Mouse (Mus musculus): ENCODE results near the gene Zfp418. TPM values are rescaled to one million over a fixed set of nuclear protein-coding genes. Genes with fewer than 3 reads are reported as not detected.
A peak's percentile ranks its signal among the peaks of the same experiment; 100 is the strongest.
"Not testable (repeated sequence)": the region's sequence is repeated elsewhere in the genome, so short reads cannot be mapped to it uniquely, and the experiment has no call there.

Gene Zfp418
- total RNA-seq (2017): 0.48 to 3.2 TPM (median 2.3 TPM) in 3 replicates

DNA sequence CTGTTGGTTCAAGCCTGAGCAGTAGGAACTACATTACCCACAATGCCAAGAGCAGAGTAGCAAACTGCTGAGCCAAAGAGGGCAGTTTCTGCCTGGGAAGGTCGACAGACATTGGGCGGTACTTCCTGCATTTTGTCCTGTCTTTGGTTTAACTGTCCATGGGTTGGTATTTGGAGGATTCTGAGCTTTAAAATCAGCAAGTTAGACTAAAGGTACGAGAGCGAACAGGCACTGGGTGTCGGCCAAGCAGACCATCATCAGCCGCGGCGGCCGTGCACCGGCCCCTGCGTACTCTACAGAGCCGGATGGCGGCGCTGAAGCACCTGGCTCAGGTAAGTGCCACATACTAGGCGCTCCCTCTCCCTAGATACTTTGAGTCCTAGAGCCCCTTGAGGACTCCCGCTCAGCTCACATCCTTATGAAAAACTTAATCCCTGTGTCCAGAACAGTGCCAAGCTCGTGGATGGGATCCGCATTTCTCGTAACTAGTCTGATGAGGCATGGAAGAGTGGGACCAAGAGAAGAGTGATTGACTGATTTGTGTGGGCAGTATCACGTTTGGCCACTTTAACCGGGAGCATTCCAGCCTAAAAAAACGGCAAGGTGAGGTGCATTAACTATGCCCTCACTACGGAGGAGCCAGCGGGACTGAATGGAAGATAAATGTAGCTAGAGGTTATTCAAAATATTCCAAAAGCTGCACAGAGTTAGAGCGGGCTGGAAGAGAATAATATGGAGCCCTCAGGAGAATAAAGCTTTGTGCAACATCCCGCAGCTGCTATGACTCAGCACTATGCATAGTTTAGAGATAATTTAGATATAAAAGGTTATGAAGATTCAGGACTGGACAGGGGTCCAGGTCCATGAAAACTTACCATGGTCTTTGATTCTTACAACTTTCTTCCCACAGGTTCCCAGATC lies at the start of gene Zfp418:
TSS of gene Zfp418 (plus strand) at position 104 of the 921 bp plus-strand sequence.
- peak; percentile 94 for ATAC-seq (replicated peaks; ENCODE audit: insufficient number of reproducible peaks, low FRiP score, low TSS enrichment, poor library complexity, severe bottlenecking)

DNA sequence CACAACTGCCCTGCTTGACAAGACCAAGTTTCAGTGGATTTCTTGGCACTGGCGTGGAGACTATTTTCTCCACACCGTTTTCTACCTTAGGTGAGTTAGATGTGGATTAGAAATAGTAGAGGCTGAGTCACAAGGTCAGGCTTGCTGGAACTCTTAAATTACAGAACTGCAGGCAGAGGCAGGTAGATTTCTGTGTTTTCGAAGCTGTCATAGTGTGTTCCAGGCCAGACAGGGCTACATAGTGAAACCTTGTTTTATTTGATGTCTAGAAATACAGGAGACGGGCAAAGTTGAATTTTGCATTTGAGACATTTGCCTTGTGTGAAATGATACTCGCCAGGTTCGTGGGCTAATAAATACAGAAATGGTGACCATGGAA lies 49.5 kb upstream of the Zfp418 start:
- no peak for ATAC-seq (replicated peaks; ENCODE audit: insufficient number of reproducible peaks, low FRiP score, low TSS enrichment, poor library complexity, severe bottlenecking)

DNA sequence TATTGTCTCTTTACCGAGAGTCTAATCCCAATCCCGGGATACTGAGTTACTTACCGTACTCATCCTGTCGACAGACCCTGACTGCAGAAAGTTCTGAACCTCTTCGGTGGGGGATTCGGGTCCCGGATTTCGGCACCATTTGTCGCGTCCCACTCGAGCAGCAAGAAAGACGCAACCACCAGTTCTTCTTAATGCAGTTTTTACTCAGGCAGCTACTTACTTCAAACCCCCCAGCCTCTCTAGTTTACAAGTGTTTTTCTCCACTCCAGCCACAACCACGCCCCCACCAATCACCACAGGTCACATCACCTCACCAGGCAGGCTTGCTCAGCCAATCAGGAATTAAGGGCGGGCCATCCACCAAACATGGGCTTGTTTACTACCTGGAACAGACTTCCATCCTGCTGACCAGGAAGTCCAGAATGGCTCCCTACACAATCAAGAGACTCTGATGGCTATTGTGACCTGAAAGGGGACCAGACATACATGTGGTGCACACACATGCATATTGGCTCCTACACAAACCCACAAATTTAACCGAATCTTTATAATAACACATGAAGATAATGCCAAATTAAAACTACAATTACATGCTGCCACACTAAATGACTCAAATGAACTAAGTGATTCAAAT lies 40.5 kb upstream of the Zfp418 start:
- not testable (repeated sequence) for ATAC-seq (replicated peaks; ENCODE audit: insufficient number of reproducible peaks, low FRiP score, low TSS enrichment, poor library complexity, severe bottlenecking)

DNA sequence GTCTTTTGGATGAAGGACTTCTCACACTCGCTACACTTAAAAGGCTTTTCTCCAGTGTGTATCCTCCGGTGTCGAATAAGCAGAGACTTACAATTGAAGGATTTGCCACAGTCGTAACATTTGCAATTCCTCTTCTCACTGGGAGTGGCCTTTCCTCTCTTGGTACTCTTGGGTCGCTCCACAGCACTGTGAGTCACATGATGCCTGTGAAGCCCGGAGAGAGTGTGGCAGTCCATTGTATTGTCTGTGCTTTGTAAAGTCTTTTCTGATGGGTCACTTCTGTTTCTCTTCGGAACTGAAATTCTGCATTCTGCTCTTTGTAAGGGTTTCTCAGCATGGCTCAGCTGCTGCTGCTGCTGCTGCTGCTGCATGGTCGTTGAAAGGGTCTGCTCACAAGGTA lies 38.4 kb upstream of the Zfp418 start:
- no peak for ATAC-seq (replicated peaks; ENCODE audit: insufficient number of reproducible peaks, low FRiP score, low TSS enrichment, poor library complexity, severe bottlenecking)

DNA sequence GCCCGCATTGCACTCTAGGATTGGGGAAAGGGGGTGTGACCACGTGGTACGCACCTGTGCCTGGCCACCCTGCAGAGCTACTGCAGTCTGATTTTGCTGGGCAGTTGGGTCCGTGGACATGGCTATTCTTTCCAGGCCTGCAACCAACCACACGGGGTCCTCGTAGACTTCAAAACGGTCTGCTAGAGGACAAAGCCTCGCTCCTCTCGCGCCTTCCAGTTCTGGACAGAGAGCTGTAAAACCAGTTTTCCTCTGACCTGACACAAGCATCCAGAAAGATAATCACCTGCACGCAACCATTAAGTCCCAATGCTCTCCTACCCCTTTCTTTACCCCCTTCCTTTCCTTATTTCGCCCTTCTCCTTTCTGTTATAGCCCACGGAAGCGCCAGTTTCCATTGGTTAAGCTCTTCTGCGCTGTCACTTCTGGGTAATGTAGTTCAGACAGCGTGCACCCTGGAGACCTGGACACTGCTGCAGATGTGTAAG lies 34.7 kb upstream of the Zfp418 start, which contains the start of gene Zfp773:
TSS of gene Zfp773 (minus strand) at position 377 of the 488 bp plus-strand sequence.
- ATAC-seq (replicated peaks; ENCODE audit: insufficient number of reproducible peaks, low FRiP score, low TSS enrichment, poor library complexity, severe bottlenecking): peak; percentile 92

DNA sequence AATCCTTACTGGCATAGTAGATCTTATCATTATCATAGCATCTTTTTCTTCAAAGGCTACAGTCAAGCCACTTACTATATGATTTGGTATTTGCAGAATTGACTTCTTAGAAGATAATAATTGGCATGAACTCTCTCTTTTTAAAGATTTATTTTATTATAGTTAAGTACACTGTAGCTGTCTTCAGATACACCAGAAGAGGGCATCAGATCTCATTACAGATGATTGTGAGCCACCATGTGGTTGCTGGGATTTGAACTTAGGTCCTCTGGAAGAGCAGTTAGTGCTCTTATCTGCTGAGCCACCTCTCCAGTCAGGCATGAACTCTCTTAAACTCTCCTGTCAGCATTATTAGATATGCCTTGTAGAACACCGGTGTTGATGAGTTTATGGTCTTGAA lies 26.9 kb upstream of the Zfp418 start:
- ATAC-seq (replicated peaks; ENCODE audit: insufficient number of reproducible peaks, low FRiP score, low TSS enrichment, poor library complexity, severe bottlenecking): no peak

DNA sequence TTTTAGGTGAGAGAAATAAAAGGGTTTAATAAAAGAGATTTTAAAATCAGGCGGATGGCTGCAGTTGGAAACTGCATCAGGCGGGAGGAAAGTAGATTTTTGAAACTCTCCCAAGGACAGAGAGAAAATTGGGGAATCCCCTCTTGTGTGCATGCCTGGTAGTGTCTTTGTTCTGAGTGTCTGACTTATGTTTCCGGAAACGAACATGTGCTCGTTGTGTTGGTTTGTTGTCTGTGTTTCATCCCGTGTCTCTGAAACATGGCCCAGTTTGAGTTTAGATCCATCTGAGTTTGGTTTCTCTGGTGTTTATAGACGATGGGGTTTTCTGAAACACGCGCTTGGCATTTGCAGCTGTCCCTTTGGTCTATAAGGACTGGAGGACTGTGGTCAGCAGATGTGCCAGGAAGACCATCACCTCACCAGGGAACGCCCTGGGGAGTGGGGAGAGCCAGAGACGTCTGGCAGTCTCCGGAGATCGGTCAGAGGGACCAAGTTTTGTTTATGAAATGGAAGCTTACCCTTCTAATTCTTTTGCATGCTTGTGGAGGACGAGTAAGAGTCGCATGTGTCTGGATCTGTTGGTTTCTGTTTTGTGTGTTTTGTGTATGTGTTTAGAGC lies 25.0 kb upstream of the Zfp418 start:
- ATAC-seq (replicated peaks; ENCODE audit: insufficient number of reproducible peaks, low FRiP score, low TSS enrichment, poor library complexity, severe bottlenecking): no peak

DNA sequence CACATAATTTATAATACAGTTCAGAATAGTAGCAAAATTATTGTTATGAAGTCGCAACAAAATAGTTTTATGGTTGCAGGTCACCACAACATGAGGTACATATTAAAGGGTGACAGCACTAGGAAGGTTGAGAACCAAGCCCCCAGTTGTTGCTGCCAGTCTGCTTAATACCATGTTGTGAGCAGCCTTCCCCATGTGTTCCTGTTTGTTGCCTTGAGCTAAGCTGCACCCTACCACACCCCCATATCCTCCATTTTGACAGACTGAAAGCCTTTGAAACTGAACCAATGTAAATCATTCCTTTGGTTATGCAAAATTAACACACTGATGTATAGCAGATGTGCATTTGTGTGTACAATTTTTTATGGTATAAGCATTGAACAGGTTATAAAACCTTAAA lies 14.8 kb downstream of the Zfp418 start:
- no peak for ATAC-seq (replicated peaks; ENCODE audit: insufficient number of reproducible peaks, low FRiP score, low TSS enrichment, poor library complexity, severe bottlenecking)

DNA sequence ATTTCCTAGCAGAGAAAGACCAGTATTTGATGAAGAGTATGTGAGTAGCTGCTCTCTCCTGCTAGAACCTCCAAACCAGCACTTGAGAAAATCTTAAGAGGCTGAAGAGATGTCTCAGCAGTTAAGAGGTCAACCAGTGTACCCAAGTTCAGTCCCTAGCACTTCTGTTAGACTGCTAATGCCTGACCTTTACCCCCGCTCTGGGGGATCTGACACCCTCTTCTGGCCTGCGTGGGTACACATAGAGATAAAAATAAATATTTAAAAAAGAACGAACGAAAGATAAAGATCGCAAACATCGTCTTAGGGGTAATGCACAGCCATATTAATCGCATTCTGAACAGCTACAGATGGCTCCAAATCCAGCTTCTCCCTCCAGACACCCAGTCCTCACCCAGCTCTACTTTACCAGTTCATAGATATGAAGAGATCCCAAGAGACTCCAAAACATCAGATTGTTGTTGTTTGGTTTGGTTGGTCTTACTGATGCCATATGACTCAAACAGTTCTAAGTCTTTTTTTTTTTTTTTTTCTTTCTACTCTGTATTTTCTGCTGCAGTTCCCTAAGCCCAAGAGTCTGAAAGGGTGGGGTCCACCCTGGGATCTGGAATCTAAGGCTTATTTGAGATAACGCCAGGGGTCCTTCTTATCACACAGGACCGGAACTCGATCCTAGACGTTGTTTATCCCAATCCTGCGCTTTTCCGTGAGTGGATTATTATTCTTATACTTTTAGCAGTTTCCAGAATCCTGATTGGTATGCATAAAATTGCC lies 16.5 kb downstream of the Zfp418 start:
- no peak for ATAC-seq (replicated peaks; ENCODE audit: insufficient number of reproducible peaks, low FRiP score, low TSS enrichment, poor library complexity, severe bottlenecking)

DNA sequence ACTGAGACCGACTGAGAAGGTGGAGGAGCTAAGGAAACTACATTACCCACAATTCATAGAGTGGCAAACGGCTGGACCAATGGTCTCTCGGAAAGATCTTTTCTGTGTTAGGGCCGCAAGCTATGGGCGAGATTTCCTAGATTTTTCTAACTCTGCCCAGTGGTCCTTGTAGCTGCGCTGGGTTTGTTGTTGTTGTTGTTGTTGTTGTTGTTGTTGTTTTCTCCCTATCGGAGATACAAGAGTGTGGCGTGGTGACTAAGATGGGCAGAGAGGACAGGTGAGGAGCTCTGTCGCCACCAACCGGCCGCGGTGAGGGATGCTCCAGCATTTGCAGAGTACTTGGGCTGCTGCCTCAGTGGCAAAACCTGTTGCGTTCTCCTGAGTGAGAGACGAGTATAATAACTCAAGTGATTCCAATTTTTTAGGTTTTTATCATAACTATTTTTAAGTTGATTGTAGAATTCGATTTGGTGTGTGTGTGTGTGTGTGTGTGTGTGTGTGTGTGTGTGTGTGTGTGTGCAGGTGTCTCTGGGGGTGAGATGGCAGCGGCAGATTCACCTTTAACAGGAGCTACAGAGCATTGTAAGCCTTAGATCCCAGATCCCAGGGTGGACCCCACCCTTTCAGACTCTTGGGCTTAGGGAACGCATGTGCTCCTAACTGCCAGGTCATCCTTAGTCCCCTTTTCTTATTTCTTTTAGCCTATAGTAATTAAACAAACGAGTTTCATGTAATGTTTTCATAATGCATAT lies 17.2 kb downstream of the Zfp418 start:
- peak; percentile 91 for ATAC-seq (replicated peaks; ENCODE audit: insufficient number of reproducible peaks, low FRiP score, low TSS enrichment, poor library complexity, severe bottlenecking)

DNA sequence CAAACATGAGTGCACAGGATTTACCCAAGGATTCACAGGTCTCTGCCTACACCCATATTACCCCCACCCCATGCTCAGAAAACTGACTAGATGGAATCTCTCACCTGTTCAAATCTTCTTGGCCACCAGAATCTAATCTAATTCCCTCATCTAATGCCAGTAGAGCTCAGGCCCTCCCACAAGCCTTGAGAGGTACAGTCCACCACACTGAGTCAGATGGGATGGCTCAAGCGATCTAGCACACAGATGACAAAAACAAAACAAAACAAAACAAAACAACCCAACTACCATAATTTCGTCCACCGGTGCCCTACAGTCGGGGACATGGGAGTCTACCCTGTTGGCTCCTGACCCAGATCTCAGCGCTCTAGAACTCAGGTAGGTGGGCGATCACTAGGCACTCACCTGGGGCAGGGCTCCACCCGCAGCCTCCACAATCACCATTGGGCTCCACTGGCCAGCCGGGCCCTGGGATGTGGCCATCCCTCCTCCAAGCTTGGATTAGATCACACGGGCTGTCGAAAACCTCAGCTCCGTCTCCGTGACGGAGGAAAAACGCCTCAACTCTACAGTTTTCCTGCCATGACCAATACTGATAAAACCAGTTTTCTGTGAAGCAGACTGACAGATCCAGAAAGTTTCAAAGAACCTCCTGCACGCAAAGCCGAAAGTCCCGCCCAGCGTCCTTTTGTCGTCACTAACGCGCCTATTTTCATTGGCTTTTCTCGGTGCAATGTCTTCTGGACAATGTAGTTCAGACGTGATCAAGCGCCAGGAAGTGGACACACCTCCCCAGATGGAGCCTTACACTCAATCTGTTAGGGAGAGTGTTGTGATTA lies 38.4 kb downstream of the Zfp418 start, which contains the start of gene Zfp772:
TSS of gene Zfp772 (minus strand) at position 686 of the 839 bp plus-strand sequence.
- not testable (repeated sequence) for ATAC-seq (replicated peaks; ENCODE audit: insufficient number of reproducible peaks, low FRiP score, low TSS enrichment, poor library complexity, severe bottlenecking)

Other genes starting within 250 kb of the Zfp418 start
- gene Aurkc, start 176.0 kb upstream of the Zfp418 start, total RNA-seq (2017): not detected in 3 replicates
- 23.0 to 26.9 TPM (median 23.2 TPM) in 3 replicates for gene Zfp954, start 49.8 kb upstream of the Zfp418 start, total RNA-seq (2017)
- gene Zfp773, start 34.6 kb upstream of the Zfp418 start, total RNA-seq (2017): 0.86 to 3.9 TPM (median 1.6 TPM) in 3 replicates
- gene Zfp772, start 38.7 kb downstream of the Zfp418 start, total RNA-seq (2017): 1.0 to 3.7 TPM (median 2.5 TPM) in 3 replicates
- gene Vmn2r29, start 76.0 kb downstream of the Zfp418 start, total RNA-seq (2017): 1.6 TPM in 1 of 3 replicates, not detected in the others
- gene Gm45844, start 107.0 kb downstream of the Zfp418 start, total RNA-seq (2017): 0.21 to 0.39 TPM in 2 of 3 replicates, not detected in the other
- 55.4 to 74.2 TPM (median 57.1 TPM) in 3 replicates for gene Clcn4, start 129.5 kb downstream of the Zfp418 start, total RNA-seq (2017)
- gene Vmn2r30, start 166.3 kb downstream of the Zfp418 start, total RNA-seq (2017): not detected in 3 replicates
- gene Gm45783, start 203.2 kb downstream of the Zfp418 start, total RNA-seq (2017): not detected in 3 replicates
- 0.21 TPM in 1 of 3 replicates, not detected in the others for gene Vmn2r31, start 228.4 kb downstream of the Zfp418 start, total RNA-seq (2017)

All from monocyte, adult 5-6 weeks (primary cell).